Mouse (Mus musculus) CH12.LX (cell line): ENCODE results near the gene Mrpl20.

Source experiments
- ELF1 ChIP-seq: IDR thresholded peaks from 2 replicates; pipeline ENCODE4 v1.6.1; 2014; ENCODE audit warnings: low read depth, mild to moderate bottlenecking, inconsistent platforms, low read length, improper control_type of control experiment
- POLR2A ChIP-seq: IDR thresholded peaks from 2 replicates; pipeline ENCODE4 v1.6.1; 2011; ENCODE audit warnings: low read depth, mild to moderate bottlenecking, improper control_type of control experiment, low read length
- RAD21 ChIP-seq: IDR thresholded peaks from 2 replicates; pipeline ENCODE4 v1.6.1; 2011; ENCODE audit warnings: low read depth, mild to moderate bottlenecking, low read length, improper control_type of control experiment, moderate library complexity
- UBTF ChIP-seq: IDR thresholded peaks from 2 replicates; pipeline ENCODE4 v1.6.1; 2012; ENCODE audit warnings: low read depth, mild to moderate bottlenecking, inconsistent platforms, low read length, improper control_type of control experiment, moderate library complexity
- ZNF384 ChIP-seq: IDR thresholded peaks from 2 replicates; pipeline ENCODE4 v1.6.1; 2012; ENCODE audit warnings: low read depth, low read length, improper control_type of control experiment, inconsistent platforms

DNA sequence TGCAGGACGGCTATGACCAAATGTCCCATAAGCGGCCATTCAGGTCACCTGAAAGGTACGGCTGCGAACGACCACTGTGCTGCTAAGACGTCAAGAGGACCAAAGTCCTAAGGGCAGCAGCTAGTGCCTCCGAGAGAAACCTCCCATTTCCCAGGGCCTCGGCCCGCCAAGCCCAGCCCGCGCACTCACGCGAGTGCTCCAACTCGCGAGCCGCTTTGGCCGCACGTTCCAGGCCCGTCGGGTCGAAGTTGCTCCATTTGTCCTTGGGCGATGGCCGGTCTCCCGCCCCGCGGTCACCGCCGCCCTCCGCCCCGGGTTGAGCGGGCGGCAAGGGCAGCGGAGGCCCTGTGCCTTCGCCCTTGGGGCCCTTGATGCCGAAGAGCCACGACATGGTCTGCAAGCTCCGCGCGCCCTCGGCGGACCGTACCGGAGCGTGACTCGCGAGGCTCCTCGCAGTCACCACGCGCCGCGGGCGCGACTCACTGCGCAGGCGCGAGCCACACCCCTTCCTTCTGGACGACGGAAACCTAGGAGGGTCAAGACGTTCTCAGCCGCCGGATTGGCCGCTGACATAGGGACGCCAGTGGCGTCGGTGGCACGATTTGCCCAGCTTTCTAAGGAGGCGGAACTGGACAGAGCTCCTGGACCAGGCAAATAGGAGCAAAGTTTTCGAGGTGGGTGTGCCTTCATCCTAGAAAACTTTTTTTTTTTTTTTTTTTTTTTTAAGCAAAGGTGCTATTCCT is 41.9 kb upstream of the Mrpl20 start, which contains the start of gene Atad3a:
- TF ChIP-seq RAD21 (no peak), ZNF384 (peak; percentile 95), POLR2A (peak; percentile 88), ELF1 (peak; percentile 85), UBTF (peak; percentile 36; the same call in 1 of the 2 replicates)
